Mouse (Mus musculus) liver, embryonic 14.5 days (tissue): ENCODE data around the gene Chst15. TPM values are rescaled to one million over a fixed set of nuclear protein-coding genes. Genes with fewer than 3 reads are reported as not detected.

Source experiments
- ATAC-seq: fragments of 200-750 bp; cut with Nextera tagmentation; 2 replicates; pipeline ENCODE4 v1.8.0; 2017; ENCODE audit warnings: moderate number of reproducible peaks, mild to moderate bottlenecking, moderate library complexity; ENCODE audit not compliant: insufficient read depth
- DNase-seq, 3 experiments: peaks; one replicate each; pipeline ENCODE4 v3.0.0-alpha.2; 2012 to 2013; ENCODE audit warnings: low read depth in 3 of 3, low spot score in 3 of 3
- H3K27ac ChIP-seq: fragments of 300-500 bp; sonication (generic); 2 replicates; pipeline ENCODE4 v1.5.1; 2014; ENCODE audit warnings: moderate library complexity, mild to moderate bottlenecking, control low read depth, inconsistent platforms
- H3K27me3 ChIP-seq: fragments of 300-500 bp; sonication (generic); 2 replicates; pipeline ENCODE4 v1.6.1; 2014; ENCODE audit warnings: mild to moderate bottlenecking, low read length, moderate library complexity; ENCODE audit not compliant: control insufficient read depth, insufficient read depth
- H3K36me3 ChIP-seq: fragments of 300-500 bp; sonication (generic); replicated peaks from 2 replicates; pipeline ENCODE4 v1.6.1; 2014; ENCODE audit warnings: low read depth; ENCODE audit not compliant: control insufficient read depth, insufficient read depth
- H3K4me1 ChIP-seq, 2 experiments: fragments of 200-500 bp in 1 of 2; fragments of 300-500 bp in 1 of 2; sonication (generic) in 1 of 2; replicated peaks; 2 replicates each; pipeline ENCODE4 v1.6.1; 2012 to 2014; ENCODE audit warnings: antibody characterized with exemption in 1 of 2, inconsistent platforms in 1 of 2, low read length in 1 of 2; ENCODE audit not compliant: control insufficient read depth in 2 of 2, insufficient read depth in 2 of 2
- H3K4me2 ChIP-seq: fragments of 300-500 bp; sonication (generic); 2 replicates; pipeline ENCODE4 v1.6.1; 2014; ENCODE audit warnings: low read depth, mild to moderate bottlenecking, control low read depth, moderate library complexity
- H3K4me3 ChIP-seq, 2 experiments: fragments of 200-500 bp in 1 of 2; fragments of 300-500 bp in 1 of 2; sonication (generic) in 1 of 2; 2 replicates each; pipeline ENCODE4 v1.5.1; 2012 to 2014; ENCODE audit warnings: low read depth in 2 of 2, low read length in 2 of 2, mild to moderate bottlenecking in 2 of 2, control low read depth in 1 of 2, inconsistent platforms in 1 of 2, moderate library complexity in 1 of 2; ENCODE audit not compliant: insufficient read depth in 1 of 2
- H3K9ac ChIP-seq: fragments of 300-500 bp; sonication (generic); replicated peaks from 2 replicates; pipeline ENCODE4 v1.6.1; 2014; ENCODE audit warnings: mild to moderate bottlenecking, control low read depth, moderate library complexity
- H3K9me3 ChIP-seq: fragments of 300-500 bp; sonication (generic); 2 replicates; pipeline ENCODE4 v1.6.1; 2016; ENCODE audit warnings: low read length, mixed read lengths; ENCODE audit not compliant: control insufficient read depth
- CTCF ChIP-seq: IDR thresholded peaks from 2 replicates; pipeline ENCODE4 v1.5.1; 2016; ENCODE audit warnings: antibody characterized with exemption, low read depth, control low read depth
- EP300 ChIP-seq: IDR thresholded peaks from 2 replicates; pipeline ENCODE4 v1.6.1; 2016; ENCODE audit warnings: antibody characterized with exemption, low read depth
- WGBS: fragments of 180-500 bp; shearing (Covaris S2); extraction: QIAGEN DNeasy Blood & Tissue Kit; methylation state at CpG from one replicate; pipeline ENCODE4 v1.1.7; 2014; ENCODE audit not compliant: insufficient replicate concordance; 5-methylcytosine and 5-hydroxymethylcytosine counted together
- polyA plus RNA-seq, 2 experiments: library from polyadenylated mRNA; depleted of rRNA in 1 of 2; stranded (reverse) in 1 of 2; unstranded in 1 of 2; fragments of >200 nt; fragmentation: Nextera tagmentation in 1 of 2; extraction: Ambion mirVana in 1 of 2; gene quantifications; 2 replicates each; pipeline versions ENCODE4 v1.2.1 to v1.2.3; 2012 to 2014

Gene Chst15
- polyA plus RNA-seq, 2 experiments, result 2.4 to 2.6 TPM

DNA sequence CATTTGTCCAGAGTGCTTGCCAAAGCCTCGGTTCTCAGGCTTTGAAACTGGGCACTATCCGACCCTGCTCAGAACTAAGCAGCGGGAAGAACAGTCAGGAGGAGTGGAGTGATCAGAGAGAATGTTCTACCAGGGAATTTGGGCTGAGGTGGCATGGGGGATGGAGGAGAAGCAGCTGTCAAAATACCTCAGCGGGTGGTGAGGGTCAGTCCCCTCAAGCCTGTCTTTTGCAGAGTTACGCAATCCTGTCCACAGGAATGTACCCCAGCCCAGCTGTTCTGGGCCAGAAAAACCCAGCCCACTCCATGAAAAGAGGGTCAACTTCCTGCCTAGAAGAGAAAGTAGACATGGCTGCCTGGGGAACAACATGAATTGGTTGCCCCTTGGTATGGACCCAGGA lies 56.4 kb downstream of the Chst15 start:
- Histone ChIP-seq H3K9ac (no peak overlapping the region), H3K4me2 (peak overlapping the region; percentile 64; the same call in 1 of the 2 replicates), H3K9me3 (no peaks in the 10 kb centered on the region), H3K4me1 (peaks cover 14 to 23% of the 10 kb centered on the region in 2 experiments), H3K27ac (no peak overlapping the region), H3K4me3 (no peak overlapping the region), H3K36me3 (no peaks in the 10 kb centered on the region; the same call in 1 of the 2 replicates), H3K27me3 (no peaks in the 10 kb centered on the region)
- no peak for DNase-seq
- TF ChIP-seq EP300, result no peak
- no peak for TF ChIP-seq CTCF
- no peak for ATAC-seq
- WGBS, result 73% methylated on average over 5 of the region's 5 CpGs

DNA sequence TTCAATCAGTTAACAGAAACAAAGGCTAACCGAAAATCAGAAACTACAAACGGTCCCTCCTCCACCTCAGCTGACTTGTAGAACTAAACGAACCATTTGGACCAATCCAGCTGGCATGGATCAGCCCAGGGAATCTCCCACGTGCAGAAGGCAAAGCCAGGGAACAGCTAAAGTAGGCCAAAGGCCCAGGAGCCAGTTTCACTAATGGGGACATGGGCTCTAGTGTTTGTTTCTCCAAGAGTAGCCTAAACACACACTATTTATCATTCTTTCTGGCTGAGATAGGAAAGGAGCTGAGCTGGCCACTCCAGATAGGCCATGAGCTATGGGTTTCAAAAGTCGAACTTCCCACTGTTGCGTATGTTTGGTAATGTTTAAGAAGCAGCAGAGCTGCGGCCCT lies 58.2 kb downstream of the Chst15 start:
- H3K4me1 ChIP-seq, result peaks cover 14 to 23% of the 10 kb centered on the region in 2 experiments
- no peak overlapping the region for H3K27ac ChIP-seq
- H3K4me3 ChIP-seq, result no peak overlapping the region
- no peaks in the 10 kb centered on the region for H3K27me3 ChIP-seq
- H3K9me3 ChIP-seq, result no peaks in the 10 kb centered on the region
- no peaks in the 10 kb centered on the region for H3K36me3 ChIP-seq
- WGBS, result 57% methylated on average over 7 of the region's 7 CpGs
- H3K4me2 ChIP-seq, result no peak overlapping the region
- no peak for DNase-seq
- H3K9ac ChIP-seq, result no peak overlapping the region
- no peak for ATAC-seq
- TF ChIP-seq EP300 (no peak), CTCF (no peak)

DNA sequence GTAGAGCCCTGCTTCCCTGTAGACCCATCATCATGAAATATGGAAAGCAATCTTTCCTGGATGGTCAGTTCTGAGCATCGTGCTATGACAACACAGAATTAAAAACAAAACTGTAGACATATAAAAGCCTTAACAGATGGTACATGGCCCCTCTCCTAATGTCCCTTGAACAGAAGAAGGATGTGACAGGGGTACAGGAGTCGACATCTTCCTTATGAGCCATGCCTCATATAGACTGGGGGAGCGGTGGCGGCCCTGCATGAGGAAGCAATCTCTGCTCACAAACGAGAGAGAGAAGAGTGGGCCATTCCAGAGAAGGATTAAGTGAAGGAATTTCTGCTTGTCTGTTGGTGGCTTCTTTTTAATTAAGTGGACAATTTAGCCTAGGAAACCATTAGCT lies 58.8 kb downstream of the Chst15 start:
- Histone ChIP-seq H3K27me3 (no peaks in the 10 kb centered on the region), H3K9me3 (no peaks in the 10 kb centered on the region), H3K4me2 (no peak overlapping the region), H3K27ac (no peak overlapping the region), H3K4me1 (peaks cover 12 to 23% of the 10 kb centered on the region in 2 experiments), H3K9ac (no peak overlapping the region), H3K4me3 (no peak overlapping the region), H3K36me3 (no peaks in the 10 kb centered on the region)
- ATAC-seq (no peak), DNase-seq (no peak)
- 62% methylated on average over 5 of the region's 5 CpGs for WGBS
- TF ChIP-seq CTCF (no peak), EP300 (no peak)

DNA sequence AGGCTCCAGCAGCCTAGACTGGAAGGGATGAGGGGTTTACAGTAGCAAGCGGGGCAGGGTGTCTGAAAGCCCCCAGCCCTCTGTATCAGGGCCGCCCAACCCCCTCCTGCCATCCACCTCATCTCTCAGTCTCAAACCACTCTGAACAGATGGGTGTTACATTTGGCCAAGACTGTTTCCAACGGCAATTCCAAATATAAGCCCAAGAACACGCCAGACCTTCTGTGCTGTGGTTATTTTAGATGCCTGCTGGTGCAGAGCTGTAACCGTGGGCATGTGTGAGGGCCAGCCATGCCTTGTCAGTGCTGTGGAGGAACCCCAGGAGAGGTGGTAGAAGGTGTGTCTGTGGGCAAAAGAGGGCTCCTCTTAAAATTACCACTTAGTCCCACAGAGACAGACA lies 63.5 kb downstream of the Chst15 start:
- H3K27ac ChIP-seq, result no peak overlapping the region
- ATAC-seq (no peak), DNase-seq (no peak)
- TF ChIP-seq CTCF (no peak), EP300 (no peak)
- H3K36me3 ChIP-seq, result no peaks in the 10 kb centered on the region
- H3K9me3 ChIP-seq, result no peaks in the 10 kb centered on the region
- no peak overlapping the region for H3K4me2 ChIP-seq
- H3K4me1 ChIP-seq, result peaks cover 0 to 2% of the 10 kb centered on the region in 2 experiments; a peak in 1 of 4 replicates
- no peaks in the 10 kb centered on the region for H3K27me3 ChIP-seq
- 74% methylated on average over 5 of the region's 5 CpGs for WGBS
- H3K9ac ChIP-seq, result no peak overlapping the region
- no peak overlapping the region for H3K4me3 ChIP-seq

DNA sequence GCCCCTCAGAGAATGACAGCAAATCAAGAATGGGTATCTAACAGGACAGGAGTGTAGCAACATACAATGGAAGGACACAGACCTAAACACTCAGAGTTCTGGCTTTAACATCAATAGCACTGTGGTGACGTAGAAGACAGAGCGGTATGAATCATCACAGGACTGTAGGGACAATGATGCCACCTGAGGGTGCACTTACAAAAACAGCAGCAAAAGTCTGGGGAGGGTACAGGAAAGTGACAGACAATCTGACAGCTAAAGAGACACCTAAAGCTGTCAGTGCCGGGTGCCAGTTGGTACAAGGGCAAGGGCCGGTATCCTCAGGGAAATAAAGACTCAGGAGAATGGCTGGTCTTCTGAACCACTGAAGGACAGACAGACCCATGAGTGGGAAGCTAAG lies 64.0 kb downstream of the Chst15 start:
- Histone ChIP-seq H3K4me1 (peaks cover 0 to 2% of the 10 kb centered on the region in 2 experiments; a peak in 1 of 4 replicates), H3K27ac (no peak overlapping the region), H3K9me3 (no peaks in the 10 kb centered on the region), H3K9ac (no peak overlapping the region), H3K36me3 (no peaks in the 10 kb centered on the region), H3K4me2 (no peak overlapping the region), H3K27me3 (no peaks in the 10 kb centered on the region), H3K4me3 (no peak overlapping the region)
- TF ChIP-seq CTCF (no peak), EP300 (no peak)
- DNase-seq (no peak), ATAC-seq (no peak)
- 75% methylated on average over 4 of the region's 4 CpGs for WGBS
